17 mouse cellular contexts compared by ENCODE assay signal in genomic region chr9:48823319-48823705, GRCm38 (mm10). TPM values are rescaled to one million over a fixed set of nuclear protein-coding genes. Genes with fewer than 3 reads are reported as not detected.
DNase-seq lines count a peak whose midpoint lies in the region; ATAC-seq lines count a peak whose summit lies in the region.
"Had no signal": no experiment of that assay in that cellular context is flagged by ENCODE, and none has a peak within 500 bp of the region (broad histone marks: within the 10 kb centered on the region; RNA-seq: fewer than 3 reads in every experiment).

No protein-coding gene starts in this region.

- peak; percentile 19 for DNase-seq in hindbrain, embryonic 11.5 days (ENCODE audit: low spot score)
- no peak for DNase-seq in hindbrain, embryonic 14.5 days (ENCODE audit: low spot score)
- no peak for DNase-seq in midbrain, embryonic 14.5 days
- no peak for DNase-seq in ovary, adult 18-20 months (ENCODE audit: low spot score)
- DNase-seq: adrenal gland, postnatal 36 days; cerebellum, adult 8-10 months; heart, postnatal 10 days; kidney, adult 9 months; lung, postnatal 36 days; right cerebral cortex, postnatal 25 days had no signal

- H3K27ac ChIP-seq in hindbrain, embryonic 11.5 days (ENCODE audit: low read depth, low read length) = no peak overlapping the region
- no peak overlapping the region for H3K27ac ChIP-seq in hindbrain, embryonic 14.5 days
- no peak overlapping the region for H3K27ac ChIP-seq in midbrain, embryonic 12.5 days (replicated peaks)
- H3K27ac ChIP-seq in midbrain, embryonic 14.5 days (replicated peaks; ENCODE audit: low read depth, low read length) = no peak overlapping the region
- H3K27ac ChIP-seq in embryonic facial prominence, embryonic 12.5 days = peak overlapping the region; percentile 70
- H3K27ac ChIP-seq in limb, embryonic 12.5 days = 0 out of 2 replicates have a peak overlapping the region, but pooled peaks have one; percentile 64
- H3K27ac ChIP-seq: limb, embryonic 15.5 days had no signal

- no peak for ATAC-seq in hindbrain, embryonic 11.5 days (ENCODE audit: low FRiP score)
- ATAC-seq in hindbrain, embryonic 14.5 days (ENCODE audit: low FRiP score) = no peak
- no peak for ATAC-seq in midbrain, embryonic 12.5 days (ENCODE audit: low FRiP score, low read depth)
- ATAC-seq in midbrain, embryonic 14.5 days (ENCODE audit: low FRiP score, low TSS enrichment) = no peak
- ATAC-seq in embryonic facial prominence, embryonic 12.5 days (ENCODE audit: insufficient number of reproducible peaks, insufficient read depth, low FRiP score, low TSS enrichment) = no peak
- ATAC-seq in limb, embryonic 12.5 days (ENCODE audit: insufficient number of reproducible peaks, insufficient read depth, low FRiP score, low TSS enrichment, low read depth) = 0 out of 2 replicates have a peak, but pooled peaks have one; percentile 7
- ATAC-seq: forebrain, postnatal 0 days had no signal

- H3K27me3 ChIP-seq in hindbrain, embryonic 11.5 days (ENCODE audit: control insufficient read depth, insufficient read depth, low read length) = no peaks in the 10 kb centered on the region
- no peaks in the 10 kb centered on the region for H3K27me3 ChIP-seq in hindbrain, embryonic 14.5 days (ENCODE audit: control insufficient read depth, insufficient read depth, low read length)
- no peaks in the 10 kb centered on the region for H3K27me3 ChIP-seq in midbrain, embryonic 12.5 days
- no peaks in the 10 kb centered on the region for H3K27me3 ChIP-seq in midbrain, embryonic 14.5 days (ENCODE audit: control insufficient read depth, insufficient read depth, low read length)
- peaks cover 5% of the 10 kb centered on the region for H3K27me3 ChIP-seq in embryonic facial prominence, embryonic 12.5 days
- peaks cover 63% of the 10 kb centered on the region for H3K27me3 ChIP-seq in limb, embryonic 12.5 days

- peaks cover 10% of the 10 kb centered on the region for H3K4me1 ChIP-seq in hindbrain, embryonic 11.5 days (replicated peaks; ENCODE audit: control insufficient read depth, insufficient read depth, low read length)
- H3K4me1 ChIP-seq in hindbrain, embryonic 14.5 days (replicated peaks; ENCODE audit: control insufficient read depth, insufficient read depth, low read length) = peaks cover 9% of the 10 kb centered on the region
- peaks cover 42% of the 10 kb centered on the region for H3K4me1 ChIP-seq in midbrain, embryonic 12.5 days
- peaks cover 11% of the 10 kb centered on the region; the same call in 1 of the 2 replicates for H3K4me1 ChIP-seq in midbrain, embryonic 14.5 days (ENCODE audit: control insufficient read depth, insufficient read depth, low read length)
- peaks cover 58% of the 10 kb centered on the region for H3K4me1 ChIP-seq in embryonic facial prominence, embryonic 12.5 days
- peaks cover 50% of the 10 kb centered on the region for H3K4me1 ChIP-seq in limb, embryonic 12.5 days (replicated peaks)

- H3K9ac ChIP-seq in hindbrain, embryonic 11.5 days (ENCODE audit: low read depth, low read length) = no peak overlapping the region
- H3K9ac ChIP-seq in hindbrain, embryonic 14.5 days = no peak overlapping the region
- H3K9ac ChIP-seq in midbrain, embryonic 12.5 days (replicated peaks) = no peak overlapping the region; the same call in 1 of the 2 replicates
- H3K9ac ChIP-seq in midbrain, embryonic 14.5 days (replicated peaks; ENCODE audit: low read length) = no peak overlapping the region
- H3K9ac ChIP-seq in embryonic facial prominence, embryonic 12.5 days = no peak overlapping the region
- no peak overlapping the region for H3K9ac ChIP-seq in limb, embryonic 12.5 days (replicated peaks)
- H3K9ac ChIP-seq: forebrain, postnatal 0 days; limb, embryonic 15.5 days had no signal

- 54% methylated on average over 7 of the region's 7 CpGs for WGBS in hindbrain, embryonic 11.5 days
- 56% methylated on average over 7 of the region's 7 CpGs for WGBS in hindbrain, embryonic 14.5 days
- WGBS in midbrain, embryonic 12.5 days = 17% methylated on average over 7 of the region's 7 CpGs
- WGBS in midbrain, embryonic 14.5 days = 30% methylated on average over 7 of the region's 7 CpGs
- WGBS in embryonic facial prominence, embryonic 12.5 days = 11% methylated on average over 7 of the region's 7 CpGs
- WGBS in limb, embryonic 12.5 days = 13% methylated on average over 7 of the region's 7 CpGs

- no peaks in the 10 kb centered on the region for H3K9me3 ChIP-seq in hindbrain, embryonic 11.5 days (ENCODE audit: control insufficient read depth, low read length)
- H3K9me3 ChIP-seq in hindbrain, embryonic 14.5 days (ENCODE audit: control insufficient read depth, low read length) = no peaks in the 10 kb centered on the region
- H3K9me3 ChIP-seq in midbrain, embryonic 12.5 days = no peaks in the 10 kb centered on the region
- H3K9me3 ChIP-seq in midbrain, embryonic 14.5 days (ENCODE audit: control insufficient read depth, low read length) = no peaks in the 10 kb centered on the region
- H3K9me3 ChIP-seq in embryonic facial prominence, embryonic 12.5 days = no peaks in the 10 kb centered on the region
- H3K9me3 ChIP-seq in limb, embryonic 12.5 days = no peaks in the 10 kb centered on the region
- H3K9me3 ChIP-seq: G1E; limb, embryonic 15.5 days had no signal

- H3K4me2 ChIP-seq in hindbrain, embryonic 11.5 days (replicated peaks; ENCODE audit: low read depth, low read length) = no peak overlapping the region
- H3K4me2 ChIP-seq in hindbrain, embryonic 14.5 days (replicated peaks) = no peak overlapping the region
- H3K4me2 ChIP-seq in midbrain, embryonic 12.5 days (replicated peaks) = peak overlapping the region; percentile 28
- no peak overlapping the region for H3K4me2 ChIP-seq in midbrain, embryonic 14.5 days (ENCODE audit: low read length)
- peak overlapping the region; percentile 38 for H3K4me2 ChIP-seq in embryonic facial prominence, embryonic 12.5 days (replicated peaks)
- H3K4me2 ChIP-seq in limb, embryonic 12.5 days = peak overlapping the region; percentile 48

- H3K4me3 ChIP-seq in hindbrain, embryonic 11.5 days (ENCODE audit: low read depth, low read length) = no peak overlapping the region
- no peak overlapping the region for H3K4me3 ChIP-seq in hindbrain, embryonic 14.5 days (replicated peaks; ENCODE audit: low read length)
- no peak overlapping the region for H3K4me3 ChIP-seq in midbrain, embryonic 12.5 days
- H3K4me3 ChIP-seq in midbrain, embryonic 14.5 days (replicated peaks; ENCODE audit: low read depth, low read length) = no peak overlapping the region
- no peak overlapping the region for H3K4me3 ChIP-seq in embryonic facial prominence, embryonic 12.5 days
- H3K4me3 ChIP-seq in limb, embryonic 12.5 days (replicated peaks) = no peak overlapping the region
- H3K4me3 ChIP-seq: left cerebral cortex, adult 2 months; limb, embryonic 15.5 days had no signal

- no peaks in the 10 kb centered on the region for H3K36me3 ChIP-seq in hindbrain, embryonic 11.5 days (ENCODE audit: control insufficient read depth, insufficient read depth, low read length)
- no peaks in the 10 kb centered on the region for H3K36me3 ChIP-seq in hindbrain, embryonic 14.5 days (replicated peaks; ENCODE audit: control insufficient read depth, insufficient read depth)
- no peaks in the 10 kb centered on the region for H3K36me3 ChIP-seq in midbrain, embryonic 12.5 days
- H3K36me3 ChIP-seq in midbrain, embryonic 14.5 days (ENCODE audit: control insufficient read depth, insufficient read depth, low read length) = no peaks in the 10 kb centered on the region
- no peaks in the 10 kb centered on the region for H3K36me3 ChIP-seq in embryonic facial prominence, embryonic 12.5 days
- H3K36me3 ChIP-seq in limb, embryonic 12.5 days = no peaks in the 10 kb centered on the region
- H3K36me3 ChIP-seq: limb, embryonic 15.5 days had no signal

RNA-seq across cellular contexts. Expression of gene Zbtb16, which starts 12.7 kb away (rescaled TPM):
- 8.4 and 10.6 TPM in 2 replicates for polyA plus RNA-seq in hindbrain, embryonic 11.5 days (2014; fragmentation: Nextera tagmentation; extraction: Ambion mirVana)
- polyA plus RNA-seq in hindbrain, embryonic 14.5 days (2014; fragmentation: Nextera tagmentation; extraction: Ambion mirVana) = 5.3 and 6.0 TPM in 2 replicates
- 11.3 and 12.2 TPM in 2 replicates for polyA plus RNA-seq in midbrain, embryonic 12.5 days (2016; fragmentation: Nextera tagmentation; extraction: Ambion mirVana)
- polyA plus RNA-seq in midbrain, embryonic 14.5 days (2014; fragmentation: Nextera tagmentation; extraction: Ambion mirVana) = 6.0 and 7.0 TPM in 2 replicates
- 4.1 and 5.2 TPM in 2 replicates for polyA plus RNA-seq in embryonic facial prominence, embryonic 12.5 days (2016; fragmentation: Nextera tagmentation; extraction: Ambion mirVana)
- polyA plus RNA-seq in limb, embryonic 12.5 days (2016; fragmentation: Nextera tagmentation; extraction: Ambion mirVana) = 2.5 and 2.9 TPM in 2 replicates

Comparison
In these comparisons a context has a peak if more than half of its experiments do, and no peak if none do; other contexts are left out.
1. H3K4me2 ChIP-seq: peak in midbrain, embryonic 12.5 days (single experiment), embryonic facial prominence, embryonic 12.5 days (single experiment) and limb, embryonic 12.5 days (single experiment); none in hindbrain, embryonic 11.5 days (single experiment), hindbrain, embryonic 14.5 days (single experiment) and midbrain, embryonic 14.5 days (single experiment).
2. H3K27ac ChIP-seq: peak in embryonic facial prominence, embryonic 12.5 days (single experiment) and limb, embryonic 12.5 days (single experiment); none in hindbrain, embryonic 11.5 days (single experiment), hindbrain, embryonic 14.5 days (single experiment), midbrain, embryonic 12.5 days (single experiment) and midbrain, embryonic 14.5 days (single experiment).